Mouse (Mus musculus) layer of hippocampus, adult 2 months (tissue): ENCODE results near the gene Slc35a3. TPM values are rescaled to one million over a fixed set of nuclear protein-coding genes. Genes with fewer than 3 reads are reported as not detected.
"Not testable (repeated sequence)": the region's sequence is repeated elsewhere in the genome, so short reads cannot be mapped to it uniquely, and the experiment has no call there.

ENCODE experiments used
- DNase-seq, 2 experiments: peaks; one replicate each; pipeline ENCODE4 v3.0.0; 2022; ENCODE audit warnings: low spot score in 2 of 2
- H3K27ac ChIP-seq: fragments of 200-600 bp; 2 replicates; pipeline ENCODE4 v1.8.1; 2022
- H3K4me3 ChIP-seq: fragments of 200-600 bp; 2 replicates; pipeline ENCODE4 v1.8.1; 2022; ENCODE audit warnings: mild to moderate bottlenecking
- CTCF ChIP-seq: fragments of 200-600 bp; conservative IDR thresholded peaks from 2 replicates; pipeline ENCODE4 v1.8.1; 2022; ENCODE audit warnings: antibody characterized with exemption, mild to moderate bottlenecking, moderate library complexity
- total RNA-seq, 2 experiments: library from RNA; stranded (reverse); gene quantifications; 2 replicates each; pipeline ENCODE4 v1.2.3; 2021

The Slc35a3 gene
- total RNA-seq, 2 experiments from 2014 or later: 15.8 to 18.3 TPM

DNA sequence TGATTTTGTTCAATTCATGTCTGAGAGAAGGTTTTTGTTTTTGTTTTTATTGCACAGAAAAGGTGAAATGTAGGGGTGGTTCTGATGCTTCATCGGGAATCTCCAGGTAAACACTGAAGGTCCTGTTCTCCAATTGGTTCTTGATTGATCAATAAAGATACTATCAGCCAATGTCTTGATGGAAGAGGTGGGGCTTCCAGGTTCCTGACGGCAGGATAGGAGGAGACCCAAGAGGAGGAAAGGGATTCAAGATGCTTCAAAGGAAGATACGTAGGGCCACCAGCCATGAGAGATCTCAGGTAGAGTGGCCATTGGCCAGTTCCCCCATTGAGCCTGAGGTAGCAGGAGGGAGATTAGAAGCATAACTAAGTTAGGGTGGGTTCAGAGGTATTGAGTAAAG is 6.3 kb upstream of the Slc35a3 start:
- Histone ChIP-seq H3K27ac (no peak overlapping the region), H3K4me3 (no peak overlapping the region)
- no peak for TF ChIP-seq CTCF
- DNase-seq: no peak

DNA sequence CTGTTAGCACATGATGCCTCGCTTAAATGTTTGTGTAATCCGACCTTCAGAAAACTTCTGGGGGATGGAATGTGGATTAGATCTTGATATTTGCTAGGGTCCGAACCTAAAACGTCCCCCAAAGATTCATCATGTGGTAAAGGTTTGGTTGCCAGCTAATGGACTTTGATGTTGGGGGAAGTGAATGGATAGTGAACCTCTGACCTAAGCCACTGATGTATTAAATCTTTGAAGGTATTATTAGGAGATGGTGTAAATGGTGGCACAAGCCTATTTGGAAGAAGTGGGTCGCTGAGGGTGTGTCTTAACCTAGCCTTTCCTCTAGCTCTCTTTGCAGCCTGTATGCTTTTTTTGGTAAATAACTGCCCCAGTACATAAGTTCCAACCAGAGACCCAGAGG is 400 bp upstream of the Slc35a3 start:
- peak overlapping the region; percentile 92 for H3K4me3 ChIP-seq
- DNase-seq: no peak
- peak overlapping the region; percentile 94 for H3K27ac ChIP-seq
- TF ChIP-seq CTCF: no peak

DNA sequence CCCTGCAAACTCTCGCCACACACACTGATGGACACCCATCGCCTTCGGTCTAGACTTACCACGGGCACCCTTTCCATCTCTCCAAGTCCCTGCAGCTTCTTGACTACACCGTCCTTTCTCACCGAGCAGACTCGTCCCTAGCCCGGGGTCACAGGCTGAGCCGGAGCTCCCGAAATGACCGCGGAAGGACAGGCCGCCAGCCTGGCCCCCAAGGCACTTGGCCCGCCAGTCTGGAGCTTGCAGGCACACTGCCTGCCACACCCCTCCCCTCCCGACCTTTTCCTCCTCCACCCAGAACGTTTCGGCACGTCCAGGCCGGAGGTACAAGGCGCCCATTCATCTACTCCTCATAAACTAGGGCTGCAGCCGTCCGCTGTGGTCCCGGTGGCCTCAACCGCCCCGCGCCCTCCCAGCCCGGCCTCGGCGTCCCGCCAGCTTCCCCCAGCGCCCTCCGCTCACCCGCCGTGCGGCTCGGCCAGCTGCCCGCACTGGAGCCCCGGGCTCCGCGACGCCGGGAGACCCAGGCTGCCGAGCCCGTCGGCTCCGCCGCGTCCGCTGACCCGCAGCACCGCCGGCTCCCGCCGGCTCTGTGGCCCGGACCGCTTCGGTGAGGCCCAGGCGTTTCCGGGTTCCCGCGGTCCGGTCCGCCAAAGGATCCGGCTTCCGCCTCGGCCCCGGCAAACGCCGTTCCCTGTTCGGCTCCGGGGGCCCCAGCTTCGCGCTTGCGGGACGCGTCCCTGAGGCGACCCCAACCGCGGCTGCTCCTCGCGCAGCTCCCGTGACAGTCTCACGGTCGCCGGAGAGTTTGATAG is 801 bp downstream of the Slc35a3 start:
- Histone ChIP-seq H3K27ac (peak overlapping the region; percentile 94), H3K4me3 (peak overlapping the region; percentile 92)
- peak; percentile 74 to 87 for DNase-seq
- TF ChIP-seq CTCF: no peak

DNA sequence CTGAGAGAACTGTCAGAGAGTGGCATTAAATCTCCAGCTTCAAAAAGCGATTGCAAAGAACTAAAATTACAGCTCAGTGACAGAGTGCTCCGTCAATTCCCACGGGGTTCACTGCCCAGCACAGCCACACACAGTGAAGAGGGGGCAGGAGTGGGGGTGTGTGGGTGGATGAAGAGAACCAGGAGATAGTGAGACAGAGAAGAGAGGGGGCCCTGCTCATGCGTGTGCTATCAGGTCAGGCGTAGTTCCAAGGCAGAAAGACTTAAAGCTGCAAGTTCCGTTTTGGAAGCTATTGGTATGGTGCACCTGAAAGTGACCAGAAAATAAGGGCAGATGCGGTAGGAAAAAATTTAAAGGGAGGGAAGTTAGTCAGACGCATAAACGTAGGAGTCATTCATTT is 1.7 kb downstream of the Slc35a3 start:
- DNase-seq: no peak
- Histone ChIP-seq H3K4me3 (peak overlapping the region; percentile 92; the same call in 1 of the 2 replicates), H3K27ac (no peak overlapping the region)
- no peak for TF ChIP-seq CTCF

DNA sequence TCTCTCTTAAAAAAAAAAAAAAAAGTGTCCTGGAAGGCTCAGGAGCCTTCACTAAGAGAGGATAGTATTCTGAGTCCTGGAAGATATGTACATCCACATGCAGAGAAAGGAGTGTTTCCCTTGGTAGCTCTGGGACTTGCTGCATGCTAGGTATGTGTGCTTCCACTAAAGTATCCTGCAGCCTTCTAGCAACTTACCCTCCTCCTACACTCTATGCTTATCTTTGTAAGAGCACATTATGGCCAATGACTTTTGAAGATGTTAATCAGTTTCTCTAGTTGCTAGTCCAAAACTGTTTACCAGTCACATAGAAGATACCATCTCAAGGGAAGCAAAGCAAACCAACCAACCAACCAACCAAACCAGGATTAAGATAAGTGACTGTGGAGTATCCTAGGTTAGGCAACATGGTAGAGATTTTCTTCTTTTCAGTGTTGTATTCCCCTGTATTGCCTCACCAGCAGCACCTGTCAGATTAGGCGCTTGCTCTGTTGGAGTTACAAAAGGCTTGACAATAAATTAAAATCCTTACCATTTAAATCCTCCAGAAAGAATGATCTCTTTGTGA is 6.9 kb downstream of the Slc35a3 start:
- TF ChIP-seq CTCF: no peak
- H3K27ac ChIP-seq: no peak overlapping the region
- no peak overlapping the region for H3K4me3 ChIP-seq
- DNase-seq: no peak

- TF ChIP-seq CTCF: no peak
- no peak overlapping the region for H3K27ac ChIP-seq
- no peak overlapping the region for H3K4me3 ChIP-seq
- no peak for DNase-seq
Observed at GRCm38 (mm10) chr3:116703835-116704234, 8.8 kb downstream of the Slc35a3 start.

GRCm38 (mm10) chr3:116702647-116703272 is 9.9 kb downstream of the Slc35a3 start:
- H3K27ac ChIP-seq: no peak overlapping the region
- DNase-seq: no peak
- no peak for TF ChIP-seq CTCF

DNA sequence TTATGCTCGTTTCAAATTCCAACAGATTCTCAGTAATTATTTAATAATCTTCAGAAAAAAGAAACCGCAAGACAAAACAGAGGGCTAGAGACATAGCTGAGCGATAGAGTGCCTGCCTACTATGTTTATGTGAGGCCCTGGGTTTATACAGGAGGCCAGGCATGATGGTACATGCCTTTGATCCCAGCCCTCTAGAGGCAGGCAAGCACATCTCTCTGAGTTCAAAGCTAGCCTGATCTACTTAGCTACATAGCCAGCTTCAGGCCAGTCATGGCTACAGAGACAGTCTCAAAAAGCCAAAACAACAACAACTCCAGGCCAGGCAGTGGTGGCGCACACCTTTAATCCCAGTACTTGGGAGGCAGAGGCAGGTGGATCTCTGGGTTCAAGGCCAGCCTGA is 11.0 kb downstream of the Slc35a3 start:
- no peak for DNase-seq
- H3K4me3 ChIP-seq: no peak overlapping the region
- TF ChIP-seq CTCF: no peak
- H3K27ac ChIP-seq: no peak overlapping the region

More at GRCm38 (mm10) chr3:116702647-116703272, 9.9 kb downstream of the Slc35a3 start:
- no peak overlapping the region for H3K4me3 ChIP-seq

- H3K27ac ChIP-seq: no peak overlapping the region
- peak; percentile 46 for TF ChIP-seq CTCF
- no peak overlapping the region for H3K4me3 ChIP-seq
- no peak for DNase-seq
Observed at GRCm38 (mm10) chr3:116698786-116699185, 13.8 kb downstream of the Slc35a3 start.

DNA sequence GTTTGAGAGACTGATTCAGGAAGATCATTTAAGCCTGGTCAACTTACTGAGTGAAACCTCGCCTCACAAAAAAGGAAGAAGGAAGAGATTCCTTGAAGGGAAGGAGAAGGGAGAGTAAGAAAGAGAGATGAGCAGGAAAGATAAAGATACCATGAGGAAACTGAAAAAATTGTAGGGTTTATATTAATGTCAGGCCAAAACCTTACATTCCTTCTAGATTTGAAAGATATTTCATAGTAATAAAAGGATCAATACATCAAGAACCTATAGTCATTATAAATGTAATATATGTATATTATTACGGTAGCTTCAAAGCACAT is 17.0 kb downstream of the Slc35a3 start:
- no peak overlapping the region for H3K27ac ChIP-seq
- DNase-seq: no peak
- H3K4me3 ChIP-seq: no peak overlapping the region
- TF ChIP-seq CTCF: no peak

GRCm38 (mm10) chr3:116694955-116695665 is 17.5 kb downstream of the Slc35a3 start:
- DNase-seq: no peak
- TF ChIP-seq CTCF: no peak
- H3K27ac ChIP-seq: no peak overlapping the region
- no peak overlapping the region for H3K4me3 ChIP-seq

DNA sequence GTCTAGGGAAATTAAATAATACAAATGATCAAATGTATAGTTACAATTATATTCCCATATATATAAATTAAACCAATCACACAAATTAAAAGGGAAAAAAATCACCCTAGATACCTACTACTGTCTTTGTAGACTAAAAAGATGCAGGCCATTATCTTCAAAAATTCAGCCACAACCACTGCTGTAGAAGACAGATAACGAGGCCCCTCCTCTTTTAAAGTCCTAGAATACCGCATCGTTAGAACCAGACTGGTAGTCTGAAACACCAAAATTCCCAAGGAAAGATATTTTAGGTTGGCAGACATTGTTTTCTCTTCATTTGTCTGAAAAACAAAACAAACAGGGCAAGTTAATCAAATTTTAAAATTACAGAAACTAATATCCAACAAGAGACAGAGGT is 18.3 kb downstream of the Slc35a3 start:
- no peak for TF ChIP-seq CTCF
- no peak overlapping the region for H3K27ac ChIP-seq
- no peak overlapping the region for H3K4me3 ChIP-seq
- DNase-seq: no peak

DNA sequence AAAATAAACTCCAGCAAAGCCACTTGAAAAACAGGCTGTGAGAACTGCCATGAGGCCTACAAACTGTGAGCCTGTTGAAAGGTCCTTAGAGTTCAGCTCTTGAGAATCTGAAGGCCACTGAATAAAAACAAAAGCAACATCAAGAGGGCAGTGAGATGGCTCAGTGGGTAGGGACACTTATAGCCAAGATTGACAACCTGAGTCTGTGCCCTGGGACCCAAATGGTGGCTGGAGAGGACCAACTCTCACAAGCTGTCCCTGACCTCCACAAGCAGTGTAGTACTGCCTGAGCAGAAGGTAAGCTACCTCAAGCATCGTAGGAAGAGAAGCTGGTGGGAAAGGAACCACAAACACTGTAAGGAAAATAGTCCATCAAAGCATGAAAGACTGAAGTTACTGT is 31.5 kb downstream of the Slc35a3 start, which contains the start of gene Gm43191:
Gene Gm43191 (minus strand): TSS at position 101 of the 400 bp plus-strand sequence.
- DNase-seq: no peak
- Histone ChIP-seq H3K27ac (no peak within 1 kb of the TSS), H3K4me3 (no peak within 1 kb of the TSS)
- TF ChIP-seq CTCF: no peak

DNA sequence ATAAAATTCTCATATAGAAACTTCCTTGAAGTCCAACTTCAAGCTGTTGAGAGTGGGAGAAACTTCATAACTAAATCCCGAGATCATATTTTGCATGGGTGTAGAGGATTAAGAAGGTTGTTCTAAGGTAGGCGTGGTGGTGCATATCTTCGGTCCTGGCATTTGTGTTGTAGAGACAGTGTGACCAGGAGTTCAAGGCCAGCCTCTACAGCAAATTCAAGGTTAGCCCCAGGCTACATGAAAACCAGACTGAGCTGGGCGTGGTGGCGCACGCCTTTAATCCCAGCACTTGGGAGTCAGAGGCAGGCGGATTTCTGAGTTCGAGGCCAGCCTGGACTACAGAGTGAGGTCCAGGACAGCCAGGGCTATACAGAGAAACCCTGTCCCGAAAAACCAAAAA is 48.4 kb downstream of the Slc35a3 start:
- not testable (repeated sequence) for H3K4me3 ChIP-seq, DNase-seq, H3K27ac ChIP-seq
